Mouse (Mus musculus) CH12.LX (cell line): ENCODE results near the gene Bmpr2. TPM values are rescaled to one million over a fixed set of nuclear protein-coding genes. Genes with fewer than 3 reads are reported as not detected.

Experiments
- DNase-seq: peaks from one replicate; pipeline ENCODE4 v3.0.0-alpha.2; 2013; ENCODE audit errors: extremely low read depth
- H3K27ac ChIP-seq: 2 replicates; pipeline ENCODE4 v1.5.1; 2012; ENCODE audit warnings: low read depth, mild to moderate bottlenecking, control low read depth, moderate library complexity; ENCODE audit not compliant: insufficient read depth
- H3K27me3 ChIP-seq: replicated peaks from 2 replicates; pipeline ENCODE3; 2012; ENCODE audit warnings: inconsistent platforms
- H3K36me3 ChIP-seq, 2 experiments: replicated peaks in 1 of 2; 2 replicates each; pipeline versions ENCODE3 to v1.6.1; 2012; ENCODE audit warnings: inconsistent platforms in 1 of 2, low read length in 1 of 2, mild to moderate bottlenecking in 1 of 2, mixed read lengths in 1 of 2, moderate library complexity in 1 of 2; ENCODE audit not compliant: control insufficient read depth in 1 of 2, insufficient read depth in 1 of 2
- H3K4me1 ChIP-seq, 2 experiments: 2 replicates each; pipeline ENCODE4 v1.6.1; 2012; ENCODE audit warnings: inconsistent platforms in 1 of 2, moderate library complexity in 1 of 2; ENCODE audit not compliant: insufficient read depth in 2 of 2, control insufficient read depth in 1 of 2
- H3K4me2 ChIP-seq: 2 replicates; pipeline ENCODE4 v1.6.1; 2012; ENCODE audit warnings: low read depth, mild to moderate bottlenecking, control low read depth; ENCODE audit not compliant: poor library complexity, insufficient read depth, severe bottlenecking
- H3K4me3 ChIP-seq, 3 experiments: fragments of 150-350 bp in 1 of 3; sonication (generic) in 1 of 3; replicated peaks in 1 of 3; 2 replicates each; pipeline versions ENCODE3 to v1.5.1; 2011 to 2012; ENCODE audit warnings: low read depth in 2 of 3, low read length in 2 of 3, mild to moderate bottlenecking in 2 of 3, moderate library complexity in 2 of 3, control low read depth in 1 of 3, improper control_type of control experiment in 1 of 3, inconsistent platforms in 1 of 3, mixed read lengths in 1 of 3; ENCODE audit not compliant: poor library complexity in 1 of 3
- H3K79me2 ChIP-seq: replicated peaks from 2 replicates; pipeline ENCODE4 v1.6.1; 2012; ENCODE audit warnings: mild to moderate bottlenecking, moderate library complexity; ENCODE audit not compliant: control insufficient read depth, poor library complexity, insufficient read depth, severe bottlenecking; ENCODE audit errors: extremely low read depth
- H3K9ac ChIP-seq: 2 replicates; pipeline ENCODE4 v1.6.1; 2012; ENCODE audit warnings: low read depth, mild to moderate bottlenecking, control low read depth, moderate library complexity; ENCODE audit not compliant: insufficient read depth
- H3K9me3 ChIP-seq: replicated peaks from 2 replicates; pipeline ENCODE3; 2012; ENCODE audit warnings: low read length, inconsistent platforms, mixed read lengths
- CHD1 ChIP-seq: IDR thresholded peaks from 2 replicates; pipeline ENCODE4 v1.6.1; 2012; ENCODE audit warnings: low read depth, low read length, improper control_type of control experiment, inconsistent platforms
- CTCF ChIP-seq, 2 experiments: IDR thresholded peaks in 1 of 2; conservative IDR thresholded peaks in 1 of 2; 2 replicates each; pipeline ENCODE4 v1.5.1; 2011 to 2012; ENCODE audit warnings: low read depth in 2 of 2, low read length in 2 of 2, improper control_type of control experiment in 1 of 2, inconsistent platforms in 1 of 2, mild to moderate bottlenecking in 1 of 2, moderate library complexity in 1 of 2
- ETS1 ChIP-seq: conservative IDR thresholded peaks from 2 replicates; pipeline ENCODE4 v1.6.1; 2012; ENCODE audit warnings: low read depth, mild to moderate bottlenecking, inconsistent platforms, low read length, improper control_type of control experiment, moderate library complexity
- GABPA ChIP-seq: IDR thresholded peaks from 2 replicates; pipeline ENCODE4 v1.6.1; 2012; ENCODE audit warnings: low read depth, low read length, improper control_type of control experiment, inconsistent platforms; ENCODE audit not compliant: insufficient replicate concordance
- JUN ChIP-seq: IDR thresholded peaks from 2 replicates; pipeline ENCODE4 v1.6.1; 2011; ENCODE audit warnings: low read depth, mild to moderate bottlenecking, low read length, improper control_type of control experiment, moderate library complexity; ENCODE audit not compliant: insufficient read depth
- JUND ChIP-seq: conservative IDR thresholded peaks from 2 replicates; pipeline ENCODE4 v1.6.1; 2011; ENCODE audit warnings: low read depth, low read length, improper control_type of control experiment
- KAT2A ChIP-seq: IDR thresholded peaks from 2 replicates; pipeline ENCODE4 v1.6.1; 2012; ENCODE audit warnings: low read length, improper control_type of control experiment, inconsistent platforms; ENCODE audit not compliant: insufficient replicate concordance
- MAX ChIP-seq: IDR thresholded peaks from 2 replicates; pipeline ENCODE4 v1.6.1; 2011; ENCODE audit warnings: low read length, improper control_type of control experiment
- MEF2A ChIP-seq: IDR thresholded peaks from 2 replicates; pipeline ENCODE4 v1.6.1; 2014; ENCODE audit warnings: low read depth, mild to moderate bottlenecking, inconsistent platforms, low read length, improper control_type of control experiment, borderline replicate concordance
- MXI1 ChIP-seq: IDR thresholded peaks from 2 replicates; pipeline ENCODE4 v1.6.1; 2011; ENCODE audit warnings: mild to moderate bottlenecking, low read depth, low read length, improper control_type of control experiment
- NELFE ChIP-seq: IDR thresholded peaks from 2 replicates; pipeline ENCODE4 v1.6.1; 2011; ENCODE audit warnings: low read depth, low read length, improper control_type of control experiment
- NRF1 ChIP-seq: IDR thresholded peaks from 2 replicates; pipeline ENCODE4 v1.6.1; 2014; ENCODE audit warnings: low read depth, mild to moderate bottlenecking, inconsistent platforms, low read length, improper control_type of control experiment, moderate library complexity
- PAX5 ChIP-seq: IDR thresholded peaks from 2 replicates; pipeline ENCODE4 v1.6.1; 2012; ENCODE audit warnings: low read length, inconsistent platforms, mixed read lengths
- POLR2AphosphoS2 ChIP-seq: IDR thresholded peaks from 2 replicates; pipeline ENCODE4 v1.6.1; 2011; ENCODE audit warnings: low read depth, low read length, improper control_type of control experiment
- RAD21 ChIP-seq: IDR thresholded peaks from 2 replicates; pipeline ENCODE4 v1.6.1; 2011; ENCODE audit warnings: low read depth, mild to moderate bottlenecking, low read length, improper control_type of control experiment, moderate library complexity
- RCOR1 ChIP-seq: conservative IDR thresholded peaks from 2 replicates; pipeline ENCODE4 v1.6.1; 2012; ENCODE audit warnings: low read depth, mild to moderate bottlenecking, inconsistent platforms, low read length, improper control_type of control experiment
- UBTF ChIP-seq: IDR thresholded peaks from 2 replicates; pipeline ENCODE4 v1.6.1; 2012; ENCODE audit warnings: low read depth, mild to moderate bottlenecking, inconsistent platforms, low read length, improper control_type of control experiment, moderate library complexity
- USF1 ChIP-seq: IDR thresholded peaks from 2 replicates; pipeline ENCODE4 v1.6.1; 2014; ENCODE audit warnings: low read depth, mild to moderate bottlenecking, inconsistent platforms, low read length, improper control_type of control experiment
- ZC3H11A ChIP-seq: IDR thresholded peaks from 2 replicates; pipeline ENCODE4 v1.6.1; 2012; ENCODE audit warnings: low read depth, mild to moderate bottlenecking, inconsistent platforms, low read length, improper control_type of control experiment
- dilution Hi-C: fragments of 300-500 bp; cut with MboI; formaldehyde crosslinking; loops from 2 replicates; pipeline ENCODE4 v1.14.3; 2020; ENCODE audit warnings: low sequenced_read_pairs; ENCODE audit not compliant: extremely low pct_unique_long_range_greater_than_20kb, extremely low pct_ligation_motif_present
- in situ Hi-C: fragments of 300-500 bp; cut with MboI; formaldehyde crosslinking; loops from 3 replicates; pipeline ENCODE4 v1.14.3; 2019; ENCODE audit warnings: low sequenced_read_pairs, low pct_ligation_motif_present, low pct_unique_long_range_greater_than_20kb, mixed read lengths
- polyA plus RNA-seq: library from polyadenylated mRNA; unstranded; fragments of >175 nt; gene quantifications from 2 replicates; pipeline ENCODE4 v1.2.1, GENCODE M21; 2012; ENCODE audit warnings: low read depth; ENCODE audit not compliant: insufficient read length
- total RNA-seq, 2 experiments: library from RNA; depleted of rRNA; stranded (reverse); fragments of 300-350 nt in 1 of 2; fragments of >200 nt in 1 of 2; gene quantifications; 2 replicates each; pipeline ENCODE4 v1.2.3; 2012 to 2014

Gene Bmpr2
- total and polyA plus RNA-seq, 3 experiments = 3.6 to 5.0 (median 4.7) TPM

- Histone ChIP-seq H3K9ac (no peak overlapping the region), H3K79me2 (no peaks in the 10 kb centered on the region)
- TF ChIP-seq MXI1 (no peak), CTCF (conservative IDR thresholded peaks at IDR 0.05 in 1 of 2, IDR thresholded peaks at IDR 0.05 in 1 of 2; ENCODE audit: low read depth in 2 of 2, low read length in 2 of 2) (no peak), MAX (no peak), MEF2A (no peak), CHD1 (no peak)
- TF ChIP-seq, all 38 proteins: peak for 0
- Histone ChIP-seq H3K9me3 (no peaks in the 10 kb centered on the region), H3K36me3 (peaks cover 0 to 2% of the 10 kb centered on the region in 2 experiments), H3K27ac (no peak overlapping the region), H3K27me3 (no peaks in the 10 kb centered on the region), H3K4me1 (no peaks in the 10 kb centered on the region), H3K4me3 (no peak overlapping the region), H3K4me2 (no peak overlapping the region)
- in situ Hi-C loops (no loop called here), dilution Hi-C loops (no loop called here)
- DNase-seq = no peak
Observed at GRCm38 (mm10) chr1:59804363-59804762, 41.2 kb downstream of the Bmpr2 start.

GRCm38 (mm10) chr1:59809921-59810320 is 46.7 kb downstream of the Bmpr2 start:
- H3K4me3 ChIP-seq = no peak overlapping the region
- dilution Hi-C loops (no loop called here), in situ Hi-C loops (no loop called here)
- H3K27me3 ChIP-seq = no peaks in the 10 kb centered on the region
- H3K79me2 ChIP-seq = no peaks in the 10 kb centered on the region
- no peak overlapping the region for H3K9ac ChIP-seq
- H3K4me1 ChIP-seq = no peaks in the 10 kb centered on the region
- DNase-seq = no peak
- no peaks in the 10 kb centered on the region for H3K9me3 ChIP-seq
- no peak for TF ChIP-seq MXI1
- no peak for TF ChIP-seq JUN
- no peak for TF ChIP-seq NELFE
- TF ChIP-seq UBTF = no peak
- no peak for TF ChIP-seq NRF1
- no peak for TF ChIP-seq ETS1
- no peak for TF ChIP-seq CTCF (conservative IDR thresholded peaks at IDR 0.05 in 1 of 2, IDR thresholded peaks at IDR 0.05 in 1 of 2; ENCODE audit: low read depth in 2 of 2, low read length in 2 of 2)
- no peak for TF ChIP-seq GABPA
- TF ChIP-seq PAX5 = no peak
- no peak for TF ChIP-seq POLR2AphosphoS2
- no peak for TF ChIP-seq KAT2A
- TF ChIP-seq RAD21 = no peak
- TF ChIP-seq JUND = no peak
- no peak for TF ChIP-seq RCOR1
- no peak for TF ChIP-seq USF1
- TF ChIP-seq ZC3H11A = no peak
- no peaks in the 10 kb centered on the region for H3K36me3 ChIP-seq
- no peak overlapping the region for H3K27ac ChIP-seq
- no peak overlapping the region for H3K4me2 ChIP-seq
